Mouse (Mus musculus) gonadal fat pad, adult 2 months (tissue): ENCODE measurements around the gene Sesn2. TPM values are rescaled to one million over a fixed set of nuclear protein-coding genes. Genes with fewer than 3 reads are reported as not detected.
"Not testable (repeated sequence)": the region's sequence is repeated elsewhere in the genome, so short reads cannot be mapped to it uniquely, and the experiment has no call there.

Source experiments
- DNase-seq: peaks from one replicate; pipeline ENCODE4 v3.0.0-alpha.2; 2012; ENCODE audit warnings: low read depth
- polyA plus RNA-seq: library from polyadenylated mRNA; depleted of rRNA; stranded (reverse); fragments of >200 nt; gene quantifications from 2 replicates; pipeline ENCODE4 v1.2.3, GENCODE M21; 2012; rRNA removed

Sesn2 gene
- polyA plus RNA-seq, result 25.6 and 26.3 TPM in 2 replicates

DNA sequence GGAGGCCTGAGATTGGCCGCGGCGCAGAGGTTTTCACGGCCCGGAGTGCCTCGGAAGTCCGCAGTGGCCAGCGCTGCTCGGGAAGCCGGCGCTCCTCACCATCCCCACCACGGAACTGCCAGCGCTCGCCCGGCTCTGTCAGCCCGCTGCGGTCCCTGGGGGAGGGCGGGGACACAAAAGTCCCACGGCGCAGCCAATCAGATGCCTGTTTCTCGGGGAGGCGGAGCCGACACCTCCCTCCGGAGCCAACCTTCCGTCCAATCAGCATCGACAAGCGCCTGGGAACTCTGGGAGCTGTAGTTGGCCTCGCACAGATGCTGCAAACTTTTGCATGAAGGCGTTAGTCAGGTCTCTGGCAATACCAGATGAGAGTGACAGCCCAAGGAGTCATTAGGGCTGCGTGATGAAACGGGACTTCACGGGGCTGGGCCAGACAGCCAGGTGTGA is at the start of gene Sesn2:
Sesn2 (minus strand) TSS at position 150 of the 447 bp plus-strand sequence.
- DNase-seq, result peak; percentile 94

DNA sequence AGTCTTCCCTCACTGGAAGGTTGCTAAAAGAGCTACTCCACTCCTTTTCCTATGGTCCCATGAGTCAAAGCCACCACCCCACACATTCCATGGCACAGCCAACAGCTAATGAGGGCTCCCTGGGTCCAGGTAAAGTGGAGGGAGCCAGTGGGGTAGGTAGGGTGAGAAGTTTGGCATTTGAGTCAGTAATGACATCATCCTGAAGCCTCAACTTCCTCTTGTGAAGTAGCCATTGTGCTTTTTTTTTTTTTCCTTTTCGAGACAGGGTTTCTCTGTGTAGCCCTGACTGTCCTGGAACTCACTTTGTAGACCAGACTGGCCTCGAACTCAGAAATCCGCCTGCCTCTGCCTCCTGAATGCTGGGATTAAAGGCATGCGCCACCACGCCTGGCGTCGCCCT is 45.2 kb upstream of the Sesn2 start:
- DNase-seq, result not testable (repeated sequence)

DNA sequence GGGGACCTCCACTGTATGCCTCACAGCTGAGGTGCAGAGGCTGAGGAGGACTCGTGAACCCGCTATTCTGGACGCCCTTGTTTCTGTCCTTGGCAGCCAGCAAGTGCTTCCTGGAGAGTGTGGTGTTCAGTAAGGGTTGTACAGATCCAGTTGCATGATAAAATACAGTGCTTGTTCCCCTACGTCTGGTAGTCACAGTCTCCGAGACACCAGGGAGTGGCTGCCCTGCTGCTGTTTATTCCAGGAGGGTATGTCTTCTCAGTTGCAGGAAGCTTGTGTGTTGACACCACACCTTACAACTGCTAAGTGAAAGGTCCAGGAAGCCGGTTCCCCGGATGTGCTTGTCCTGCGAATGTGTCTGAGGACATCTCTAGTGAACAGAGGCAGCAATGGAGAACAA is 44.4 kb upstream of the Sesn2 start:
- no peak for DNase-seq

DNA sequence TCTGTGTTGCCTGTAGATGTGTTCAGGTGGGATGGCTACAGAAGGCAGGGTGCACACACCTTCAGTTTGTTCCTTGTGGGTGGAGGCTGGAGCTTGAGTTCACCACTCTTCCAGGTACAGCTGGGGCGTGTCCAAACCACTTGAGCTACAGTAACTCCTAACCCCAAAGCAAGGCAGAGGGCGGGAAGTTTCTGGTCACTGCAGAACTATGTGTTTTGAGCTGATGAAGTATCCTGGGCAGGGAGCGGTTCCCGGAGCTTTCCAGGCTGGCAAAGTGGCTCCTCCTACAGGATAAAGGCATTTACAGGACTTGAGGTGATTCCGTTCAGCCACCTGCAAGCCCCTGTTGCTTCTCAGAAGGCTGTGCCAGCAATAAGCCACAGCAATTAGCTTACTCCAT is 43.9 kb upstream of the Sesn2 start:
- DNase-seq, result no peak

DNA sequence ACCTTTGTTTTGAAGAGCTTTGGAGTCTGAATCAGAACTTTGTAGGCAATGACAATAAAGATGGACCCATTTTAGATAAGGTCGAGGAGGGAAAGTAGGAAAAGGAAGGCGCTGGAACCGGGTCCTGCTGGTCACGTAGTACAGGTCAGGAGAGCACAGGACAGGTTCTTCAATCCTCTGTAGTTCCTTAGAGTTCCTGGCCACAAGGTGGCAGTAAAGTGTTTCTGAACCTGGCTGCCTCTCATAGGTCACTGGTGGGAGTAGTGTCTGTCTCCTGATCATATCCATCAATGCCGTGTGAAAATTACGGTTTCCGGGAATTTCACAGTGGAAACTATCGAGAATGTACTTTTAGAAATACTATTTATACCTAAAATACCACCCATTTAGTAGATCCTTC is 35.5 kb upstream of the Sesn2 start:
- DNase-seq, result no peak

DNA sequence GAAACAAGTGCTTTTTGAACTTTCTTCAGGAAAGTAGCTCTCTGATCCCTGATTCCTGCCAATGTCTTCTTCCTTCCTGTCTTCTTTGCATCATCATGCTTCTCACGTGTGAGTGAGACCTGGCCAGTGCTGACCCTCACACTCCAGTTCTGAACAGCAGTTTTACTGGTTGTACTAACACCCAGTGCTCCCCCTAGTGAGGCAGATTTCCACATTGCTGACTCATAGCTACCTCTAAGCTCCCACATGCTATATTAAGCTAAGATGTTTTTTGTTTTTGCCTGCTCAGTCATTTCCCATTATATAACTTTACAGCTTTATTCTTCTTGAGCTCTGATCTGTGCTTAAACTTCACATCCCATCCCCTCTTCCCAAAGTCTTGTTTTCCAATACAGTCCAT is 32.4 kb upstream of the Sesn2 start:
- no peak for DNase-seq

DNA sequence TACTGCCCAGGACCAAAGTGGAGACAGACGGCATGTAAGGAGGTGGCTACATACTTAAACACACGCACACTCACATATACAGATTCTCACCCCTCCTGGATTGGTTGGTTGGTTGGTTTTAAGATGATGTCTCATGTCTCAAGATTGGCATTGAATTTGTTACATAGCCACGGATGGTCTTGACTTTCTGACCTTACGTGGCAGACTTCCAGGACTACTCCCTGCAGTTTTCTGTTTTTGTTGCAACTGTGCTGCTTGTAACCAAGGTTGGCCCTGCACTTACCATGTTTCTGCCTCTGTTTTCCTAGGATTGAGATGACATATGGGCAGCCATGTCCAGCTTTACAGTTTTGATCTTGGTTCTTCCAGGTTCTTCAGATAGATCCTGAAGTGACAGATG is 31.1 kb upstream of the Sesn2 start:
- DNase-seq, result no peak

DNA sequence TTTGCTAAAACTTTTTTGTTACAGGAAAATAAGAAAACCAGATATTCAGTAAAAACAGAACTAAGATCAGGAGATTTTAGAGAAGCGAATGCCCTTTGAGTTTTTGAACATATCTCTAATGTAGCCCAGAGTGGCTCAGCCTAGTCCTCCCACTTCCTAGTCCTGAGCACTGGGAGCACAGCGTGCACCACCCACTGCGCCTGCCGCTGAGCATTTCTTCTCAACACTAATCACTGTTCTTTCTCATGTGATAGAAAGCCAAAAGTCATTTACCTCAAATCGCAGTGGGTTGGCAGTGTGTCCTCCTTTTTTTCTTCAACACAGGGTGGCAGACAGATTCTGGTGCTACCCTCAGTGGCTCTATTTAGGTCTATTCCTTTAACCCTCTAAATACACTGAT is 29.2 kb upstream of the Sesn2 start:
- DNase-seq, result no peak

DNA sequence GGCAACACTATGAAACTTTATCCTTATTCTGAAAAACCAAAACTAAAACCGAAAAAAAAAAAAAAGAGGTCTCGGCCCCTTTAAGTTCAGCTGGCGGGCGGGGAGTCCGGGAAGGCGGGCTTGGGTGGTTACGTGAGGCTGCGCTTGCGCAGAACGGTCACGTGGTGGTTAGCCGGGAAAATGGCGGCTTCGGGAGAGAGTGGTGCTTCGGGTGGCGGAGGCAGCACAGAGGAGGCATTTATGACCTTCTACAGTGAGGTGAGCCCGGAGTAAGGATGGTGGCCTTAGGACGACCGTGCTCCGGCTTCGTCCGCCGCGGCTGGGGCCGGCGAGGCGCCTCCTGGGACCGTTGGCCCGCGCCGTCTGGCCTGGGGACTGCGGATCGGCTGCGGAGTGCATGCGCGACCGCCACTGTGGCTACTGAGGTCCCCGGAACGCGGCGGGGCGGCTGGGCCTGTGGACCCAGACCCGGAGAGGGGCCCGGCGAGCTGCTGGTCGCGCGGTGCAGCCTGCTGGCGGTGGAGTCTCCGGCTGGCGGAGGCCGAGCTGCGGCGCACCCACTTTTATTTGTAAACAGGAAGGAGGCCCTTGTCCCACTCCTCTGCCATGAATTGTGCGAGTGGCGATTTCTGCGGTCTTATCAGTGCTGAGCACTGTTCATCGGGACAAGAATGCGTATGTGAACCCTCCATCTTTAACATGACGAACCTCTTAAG is 25.3 kb upstream of the Sesn2 start, which contains the start of gene Dnajc8:
Dnajc8 (plus strand) TSS at position 145 of the 716 bp plus-strand sequence.
- DNase-seq, result no peak

DNA sequence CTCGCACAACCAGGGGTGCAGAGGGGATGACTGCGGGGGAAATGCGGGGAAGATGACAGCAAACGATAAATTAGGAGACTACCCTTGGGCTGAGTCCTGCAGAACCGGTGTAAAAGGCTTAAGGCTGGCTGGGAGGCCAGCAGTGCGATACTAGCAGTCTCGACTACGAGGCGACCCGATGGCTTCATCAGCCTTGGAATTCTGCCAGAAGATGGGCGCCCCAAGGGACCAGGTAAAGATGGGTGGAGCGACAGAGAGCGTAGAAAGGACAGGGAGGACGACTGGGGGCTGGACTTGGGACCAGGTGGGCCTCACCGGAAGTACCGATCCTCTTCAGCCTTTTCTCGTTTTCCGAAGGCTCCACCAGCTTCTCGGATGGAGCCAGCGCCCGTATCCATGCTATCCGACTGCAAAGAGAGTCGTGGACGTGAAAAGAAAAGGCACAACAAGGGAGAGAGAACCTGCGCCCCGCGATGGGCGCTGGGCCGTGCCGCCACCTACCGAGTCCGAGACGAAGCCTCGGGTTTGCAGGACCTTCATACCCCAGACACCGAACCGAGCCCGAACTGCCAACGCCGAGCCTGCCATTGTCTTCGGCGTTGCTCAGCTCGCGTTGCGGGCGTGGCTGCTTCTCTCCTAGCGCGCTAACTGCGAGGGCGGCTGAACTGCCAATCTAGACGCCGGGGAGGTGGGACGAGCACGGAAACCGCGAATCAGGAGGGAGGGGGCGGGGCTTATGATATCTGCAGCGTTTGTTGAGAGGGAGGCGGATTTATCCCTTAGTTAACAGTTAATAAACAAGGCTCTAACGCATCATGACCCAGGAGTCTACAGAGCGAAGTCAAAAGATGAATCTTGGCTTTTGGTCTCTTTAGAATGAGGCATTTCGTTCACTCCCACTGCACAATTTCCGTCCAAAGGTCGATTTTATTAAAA is 22.9 kb upstream of the Sesn2 start, which contains the start of gene Atpif1:
Atpif1 (minus strand) TSS at position 679 of the 936 bp plus-strand sequence.
- DNase-seq, result no peak

DNA sequence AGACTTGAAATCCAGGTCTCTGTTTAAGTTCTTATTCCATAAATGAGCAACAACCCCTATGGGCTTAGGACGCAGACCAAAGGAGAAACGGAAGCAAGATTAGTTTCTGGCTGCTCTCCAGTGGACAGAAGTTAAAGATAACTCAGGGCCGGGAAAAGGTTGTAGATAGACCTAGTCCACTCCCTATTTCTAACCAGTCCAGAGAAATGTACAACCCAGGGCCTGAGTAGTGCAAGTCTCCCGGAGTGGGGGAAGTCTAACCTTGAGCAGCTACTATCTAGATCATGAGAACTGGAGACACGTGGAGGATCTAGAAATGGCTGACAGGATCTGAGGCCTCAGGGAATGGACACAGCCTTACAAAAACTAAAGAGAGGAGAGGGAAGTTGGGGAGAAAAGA is 22.2 kb upstream of the Sesn2 start:
- DNase-seq, result no peak

DNA sequence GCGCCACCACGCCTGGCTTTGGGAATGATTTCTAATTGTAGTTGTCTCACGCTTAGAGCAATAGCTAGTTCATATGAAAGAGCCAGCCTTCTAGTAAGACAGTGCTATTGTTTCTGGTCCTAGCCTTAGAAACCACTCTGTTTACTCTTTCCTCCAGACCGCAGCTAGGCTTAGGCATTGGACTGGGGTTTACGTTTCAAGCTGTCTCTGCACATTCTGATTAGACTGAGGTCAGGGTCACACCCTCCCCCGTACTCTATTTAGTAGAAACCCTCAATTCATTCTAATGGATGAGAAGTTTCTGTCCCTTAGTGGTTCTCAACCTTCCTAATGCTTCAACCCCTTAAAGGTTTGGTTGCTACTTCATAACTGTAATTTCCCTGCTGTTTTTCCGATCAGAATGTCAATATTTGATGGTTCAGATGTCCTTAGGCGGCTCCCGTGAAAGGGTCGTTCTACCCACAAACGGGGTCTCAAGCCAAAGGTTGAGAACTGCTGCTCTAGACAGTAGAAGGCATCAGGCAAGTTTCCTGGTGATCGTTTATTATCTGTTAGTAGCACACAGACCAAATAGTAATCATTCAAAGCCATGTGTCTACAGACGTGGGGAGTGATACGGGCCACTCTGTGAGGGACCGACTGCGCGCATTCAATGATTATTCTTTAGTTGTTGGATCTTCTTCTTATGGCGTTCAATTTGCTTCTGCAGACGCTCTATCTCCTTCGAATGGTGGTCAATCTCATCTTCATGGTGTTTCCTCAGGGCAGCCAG is 19.9 kb upstream of the Sesn2 start:
- no peak for DNase-seq

DNA sequence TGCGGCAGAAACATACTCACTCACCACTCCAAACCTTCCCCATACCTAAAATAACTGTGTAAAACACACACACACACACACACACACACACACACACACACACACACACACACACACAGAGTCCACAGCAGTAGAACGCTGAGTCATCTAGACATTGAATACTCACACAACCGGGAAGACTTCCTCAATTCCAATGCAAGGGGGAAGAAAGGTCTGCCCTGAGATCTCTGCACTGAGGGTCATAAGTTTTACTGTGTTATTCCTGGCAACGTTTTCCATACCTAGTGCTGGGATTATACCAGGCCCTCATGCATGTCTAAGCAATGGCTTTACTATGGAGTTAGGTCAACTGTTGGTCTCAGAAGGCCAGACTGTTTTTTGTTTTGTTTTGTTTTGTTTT is 19.0 kb upstream of the Sesn2 start:
- no peak for DNase-seq

DNA sequence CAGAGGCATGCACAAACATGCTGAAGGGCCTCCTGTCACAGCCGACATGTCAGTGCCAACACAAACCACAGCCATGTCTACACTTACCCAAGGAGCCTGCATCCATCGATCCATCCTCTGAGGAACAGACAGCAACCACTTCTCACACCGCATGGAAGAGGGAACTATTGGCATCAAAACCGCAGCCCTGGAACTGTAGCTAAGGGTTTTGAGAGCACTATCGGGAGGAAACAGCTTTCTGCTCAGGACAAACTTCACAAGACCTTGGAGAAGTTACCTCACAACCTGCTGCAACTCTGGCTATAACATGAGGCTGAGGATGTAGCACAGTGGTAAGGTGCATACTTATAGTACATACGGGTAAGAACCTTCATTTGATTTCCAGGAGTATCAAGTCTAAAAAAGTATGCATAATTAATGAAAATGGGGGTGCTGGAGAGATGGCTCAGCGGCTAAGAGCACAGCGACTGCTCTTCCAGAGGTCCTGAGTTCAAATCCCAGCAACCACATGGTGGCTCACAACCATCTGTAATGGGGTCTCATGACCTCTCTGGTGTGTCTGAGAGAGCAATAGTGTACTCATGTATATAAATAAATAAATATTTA is 17.7 kb upstream of the Sesn2 start:
- DNase-seq, result no peak

DNA sequence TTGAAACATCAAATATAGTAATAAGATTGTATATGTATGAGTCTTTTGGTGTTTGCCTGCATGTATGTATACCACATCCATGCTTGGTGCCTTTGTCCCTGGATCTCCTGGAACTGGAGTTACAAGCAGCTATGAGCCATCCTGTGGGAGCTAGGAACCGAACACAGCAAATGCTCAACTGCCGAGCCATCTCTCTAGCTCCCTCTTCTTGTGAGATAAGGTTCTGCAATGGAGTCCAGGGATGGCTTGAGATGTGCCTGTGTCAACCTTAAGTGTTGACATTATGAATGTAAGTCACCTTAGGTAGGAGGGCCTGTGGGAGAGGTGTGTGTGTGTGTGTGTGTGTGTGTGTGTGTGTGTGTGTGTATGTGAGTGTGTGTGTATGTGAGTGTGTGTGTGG is 16.4 kb upstream of the Sesn2 start:
- DNase-seq, result no peak

DNA sequence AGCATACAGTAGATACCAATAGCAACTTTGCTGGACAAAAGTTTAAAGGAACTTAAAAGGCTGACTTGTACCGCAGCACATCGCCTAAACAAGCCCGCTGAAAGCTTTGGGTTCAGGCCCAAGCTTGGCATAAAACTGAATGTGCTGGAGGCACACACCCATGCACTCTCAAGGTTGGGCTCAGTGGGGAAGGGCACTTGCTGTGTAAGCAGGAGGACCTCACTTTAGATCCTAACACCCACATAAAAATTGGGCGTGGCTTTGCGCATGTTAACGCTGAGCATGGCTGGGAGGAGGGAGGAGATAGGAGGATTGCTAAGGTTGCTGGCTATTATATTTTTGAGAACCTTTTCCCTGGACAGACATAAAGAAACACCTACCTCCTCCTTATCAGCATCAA is 14.5 kb upstream of the Sesn2 start:
- peak; percentile 93 for DNase-seq

DNA sequence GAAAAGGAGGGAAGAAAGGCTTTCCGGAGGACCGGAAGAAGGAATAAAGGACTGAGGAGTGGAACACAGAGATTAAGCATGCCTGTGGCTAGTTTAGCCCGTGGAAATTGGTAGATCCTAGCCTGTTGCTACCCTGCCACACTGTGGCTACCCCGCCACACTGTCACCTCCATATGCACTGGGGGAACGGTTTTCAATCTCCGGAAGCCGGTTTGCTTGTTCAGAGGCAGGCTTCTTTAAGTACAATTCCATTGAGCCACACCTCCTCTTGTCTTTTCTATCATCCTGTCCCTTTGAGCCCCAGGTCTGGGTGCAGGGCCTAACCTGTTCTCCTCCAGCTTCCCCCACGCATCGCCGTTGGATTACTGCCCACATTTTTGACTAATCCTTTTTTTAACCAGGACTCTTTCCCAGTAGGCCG is 14.0 kb upstream of the Sesn2 start:
- DNase-seq, result no peak

DNA sequence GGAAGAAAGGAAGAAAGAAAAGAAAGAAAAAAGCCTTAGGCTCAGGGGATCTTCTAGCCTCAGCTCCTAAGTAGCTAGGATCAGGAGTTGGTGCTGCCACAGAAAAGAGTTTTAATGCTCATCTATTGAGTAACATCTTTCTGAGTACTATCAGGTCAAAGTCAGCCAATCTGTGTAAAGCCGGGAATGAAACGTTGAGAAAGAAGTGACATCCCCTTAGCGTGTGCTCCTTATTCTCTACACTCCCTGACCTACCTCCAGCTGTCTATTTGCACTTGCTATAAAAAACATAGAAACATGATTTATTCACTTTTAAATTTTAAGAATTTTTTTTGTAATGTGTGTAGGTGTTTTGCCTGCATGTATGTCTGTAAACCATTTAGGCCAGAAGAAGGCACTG is 8.9 kb upstream of the Sesn2 start:
- DNase-seq, result no peak

DNA sequence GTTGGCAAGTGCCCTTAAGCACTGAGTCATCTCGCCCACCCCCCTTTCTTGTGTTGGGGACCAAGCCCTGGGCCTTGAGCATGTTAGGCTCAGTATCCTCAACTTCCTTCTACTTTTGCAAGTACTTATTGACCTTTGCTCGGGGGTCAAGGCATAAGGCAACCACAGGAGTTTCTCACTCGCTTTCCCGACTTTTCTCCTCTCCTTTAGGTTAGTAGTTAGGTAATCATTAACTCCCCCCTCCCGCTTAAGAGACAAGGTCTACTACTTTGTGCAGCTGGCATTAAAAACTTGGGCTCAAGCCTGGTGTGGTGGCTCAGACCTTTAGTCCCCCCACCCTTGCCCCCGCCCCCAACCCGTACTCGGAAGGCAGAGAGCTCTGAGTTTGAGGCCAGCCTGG is 7.8 kb upstream of the Sesn2 start:
- no peak for DNase-seq

DNA sequence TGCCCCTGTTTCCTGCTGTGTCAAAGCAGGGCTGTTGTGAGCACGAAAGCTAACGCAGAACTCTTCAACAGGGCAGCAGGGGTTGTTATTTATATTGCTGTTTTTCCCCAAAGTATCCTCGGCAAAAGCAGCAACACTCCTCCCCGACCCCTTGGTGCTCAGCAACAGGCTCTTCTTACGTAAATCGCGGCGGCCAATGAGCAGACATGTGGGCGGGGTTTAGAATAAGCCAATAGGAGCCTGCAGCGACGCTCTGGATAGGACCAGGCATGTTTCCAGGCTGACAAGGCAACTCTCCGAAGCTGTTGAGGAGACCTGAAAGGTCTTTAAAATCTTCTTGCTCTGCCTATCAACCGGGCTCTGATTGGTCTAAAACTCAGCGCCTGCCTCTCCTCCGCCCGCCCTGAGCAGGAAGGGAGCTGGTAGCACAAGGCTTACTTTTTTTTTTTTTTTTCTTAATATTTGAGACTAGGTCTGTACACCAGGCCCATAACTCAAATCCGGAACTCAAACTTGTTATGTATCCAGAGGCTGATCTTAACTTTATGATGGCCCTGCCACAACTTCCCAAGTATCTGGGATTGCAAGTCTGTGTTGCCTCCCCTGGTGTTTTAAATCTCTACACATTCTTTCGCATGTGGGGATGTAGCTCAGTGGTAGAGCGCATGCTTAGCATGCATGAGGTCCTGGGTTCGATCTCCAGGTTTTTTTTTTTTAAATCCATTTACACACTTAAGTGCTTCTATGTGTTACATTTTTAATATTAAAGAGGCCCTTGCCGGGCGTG is 5.3 kb upstream of the Sesn2 start:
- DNase-seq, result no peak
